Mouse (Mus musculus) ES-Bruce4 (cell line): ENCODE data around the gene Nfib. TPM values are rescaled to one million over a fixed set of nuclear protein-coding genes. Genes with fewer than 3 reads are reported as not detected.

ENCODE experiments used
- H3K27ac ChIP-seq: 2 replicates; pipeline ENCODE4 v1.5.1; 2012; ENCODE audit warnings: low read length, inconsistent platforms; ENCODE audit not compliant: insufficient read depth
- H3K27me3 ChIP-seq: 2 replicates; pipeline ENCODE4 v1.6.1; 2012; ENCODE audit warnings: mild to moderate bottlenecking, low read length, inconsistent platforms; ENCODE audit not compliant: control insufficient read depth, poor library complexity, insufficient read depth, severe bottlenecking
- H3K36me3 ChIP-seq: 2 replicates; pipeline ENCODE4 v1.6.1; 2012; ENCODE audit warnings: inconsistent platforms, mild to moderate bottlenecking, low read length, moderate library complexity; ENCODE audit not compliant: control insufficient read depth, poor library complexity, insufficient read depth, severe bottlenecking
- H3K4me1 ChIP-seq: one replicate; pipeline ENCODE4 v1.8.1; 2011; ENCODE audit warnings: low read length; ENCODE audit not compliant: control insufficient read depth, insufficient read depth
- H3K4me3 ChIP-seq: 2 replicates; pipeline ENCODE4 v1.5.1; 2011; ENCODE audit warnings: low read depth, mild to moderate bottlenecking, low read length
- H3K9ac ChIP-seq: 2 replicates; pipeline ENCODE4 v1.6.1; 2012; ENCODE audit warnings: low read depth, mild to moderate bottlenecking, inconsistent platforms; ENCODE audit not compliant: poor library complexity, severe bottlenecking
- H3K9me3 ChIP-seq: replicated peaks from 2 replicates; pipeline ENCODE4 v1.6.1; 2012; ENCODE audit warnings: mild to moderate bottlenecking, low read length, inconsistent platforms; ENCODE audit not compliant: control insufficient read depth, poor library complexity, insufficient read depth, severe bottlenecking
- CTCF ChIP-seq: IDR thresholded peaks from one replicate; pipeline ENCODE4 v1.8.1; 2011; ENCODE audit warnings: low read depth, low read length
- EP300 ChIP-seq: IDR thresholded peaks from 2 replicates; pipeline ENCODE4 v1.6.1; 2011; ENCODE audit warnings: low read depth, low read length; ENCODE audit not compliant: insufficient read depth
- POLR2A ChIP-seq: IDR thresholded peaks from one replicate; pipeline ENCODE4 v1.8.1; 2011; ENCODE audit warnings: low read length; ENCODE audit not compliant: insufficient read depth
- polyA plus RNA-seq: library from polyadenylated mRNA; stranded (reverse); fragments of >200 nt; gene quantifications from 2 replicates; pipeline ENCODE4 v1.2.4, GENCODE M21; 2011; ENCODE audit warnings: low read depth; ENCODE audit not compliant: missing spikeins, insufficient read depth, insufficient read length

The Nfib gene
- polyA plus RNA-seq, 1 experiment = 4.6 TPM

- no peaks in the 10 kb centered on the region for H3K36me3 ChIP-seq
- peaks cover 9% of the 10 kb centered on the region for H3K4me1 ChIP-seq
- peak overlapping the region; percentile 49; the same call in 1 of the 2 replicates for H3K27ac ChIP-seq
- no peaks in the 10 kb centered on the region for H3K27me3 ChIP-seq
- TF ChIP-seq POLR2A = no peak
- TF ChIP-seq EP300 = no peak
- no peak for TF ChIP-seq CTCF
- peak overlapping the region; percentile 13 for H3K4me3 ChIP-seq
- H3K9ac ChIP-seq = peak overlapping the region; percentile 34
- H3K9me3 ChIP-seq = no peaks in the 10 kb centered on the region
These were observed 301.4 kb downstream of the Nfib start for GRCm38 (mm10) chr4:82403975-82404651.

GRCm38 (mm10) chr4:82402666-82403065, 302.9 kb downstream of the Nfib start:
- Histone ChIP-seq H3K27me3 (no peaks in the 10 kb centered on the region), H3K36me3 (no peaks in the 10 kb centered on the region), H3K9me3 (no peaks in the 10 kb centered on the region), H3K4me1 (peaks cover 9% of the 10 kb centered on the region), H3K9ac (no peak overlapping the region), H3K4me3 (no peak overlapping the region), H3K27ac (peak overlapping the region; percentile 26)
- TF ChIP-seq CTCF (no peak), EP300 (no peak), POLR2A (no peak)

GRCm38 (mm10) chr4:82401450-82402061, 304.0 kb downstream of the Nfib start:
- TF ChIP-seq POLR2A (no peak), EP300 (peak; percentile 76)
- H3K4me1 ChIP-seq = peaks cover 9% of the 10 kb centered on the region

GRCm38 (mm10) chr4:82400536-82400935, 305.0 kb downstream of the Nfib start:
- no peak for TF ChIP-seq POLR2A
- TF ChIP-seq EP300 = peak; percentile 74
- no peak for TF ChIP-seq CTCF
- no peak overlapping the region for H3K9ac ChIP-seq
- H3K4me3 ChIP-seq = no peak overlapping the region
- peaks cover 7% of the 10 kb centered on the region for H3K4me1 ChIP-seq
- H3K9me3 ChIP-seq = no peaks in the 10 kb centered on the region
- H3K27me3 ChIP-seq = no peaks in the 10 kb centered on the region
- peak overlapping the region; percentile 98 for H3K27ac ChIP-seq
- H3K36me3 ChIP-seq = no peaks in the 10 kb centered on the region

More at GRCm38 (mm10) chr4:82401450-82402061, 304.0 kb downstream of the Nfib start:
- no peaks in the 10 kb centered on the region for H3K27me3 ChIP-seq
- no peaks in the 10 kb centered on the region for H3K36me3 ChIP-seq
- H3K27ac ChIP-seq = peak overlapping the region; percentile 98
- no peak overlapping the region for H3K4me3 ChIP-seq
- no peak overlapping the region for H3K9ac ChIP-seq
- no peaks in the 10 kb centered on the region for H3K9me3 ChIP-seq

- peaks cover 7% of the 10 kb centered on the region for H3K4me1 ChIP-seq
- no peak overlapping the region for H3K9ac ChIP-seq
- H3K27me3 ChIP-seq = no peaks in the 10 kb centered on the region
- no peaks in the 10 kb centered on the region for H3K9me3 ChIP-seq
- 0 out of 2 replicates have a peak overlapping the region, but pooled peaks have one; percentile 0 for H3K4me3 ChIP-seq
- peak overlapping the region; percentile 98 for H3K27ac ChIP-seq
- H3K36me3 ChIP-seq = no peaks in the 10 kb centered on the region
- TF ChIP-seq EP300 (no peak), POLR2A (no peak), CTCF (no peak)
These were observed 305.9 kb downstream of the Nfib start for GRCm38 (mm10) chr4:82399406-82400380.
